Mouse (Mus musculus) G1E (cell line): ENCODE results near the gene Znrf1. TPM values are rescaled to one million over a fixed set of nuclear protein-coding genes. Genes with fewer than 3 reads are reported as not detected.

Source experiments
- ATAC-seq: 2 replicates; pipeline ENCODE4 v1.8.0; 2016; ENCODE audit warnings: mild to moderate bottlenecking; ENCODE audit not compliant: insufficient number of reproducible peaks, poor library complexity, low FRiP score, severe bottlenecking; ENCODE audit errors: extremely low read depth
- DNase-seq: peaks from one replicate; pipeline ENCODE4 v3.0.0; 2012; ENCODE audit warnings: low spot score
- H3K27me3 ChIP-seq: 2 replicates; pipeline ENCODE4 v1.6.1; 2012; ENCODE audit warnings: mild to moderate bottlenecking, low read length, inconsistent platforms; ENCODE audit not compliant: insufficient read depth
- H3K36me3 ChIP-seq: replicated peaks from 2 replicates; pipeline ENCODE3; 2012; ENCODE audit warnings: mild to moderate bottlenecking, inconsistent platforms
- H3K4me1 ChIP-seq: 2 replicates; pipeline ENCODE4 v1.6.1; 2012; ENCODE audit warnings: low read depth, low read length, inconsistent platforms, mixed read lengths; ENCODE audit not compliant: insufficient read depth
- H3K4me3 ChIP-seq: 2 replicates; pipeline ENCODE4 v1.5.1; 2012; ENCODE audit warnings: low read depth, mild to moderate bottlenecking, inconsistent platforms, low read length, moderate library complexity, mixed read lengths
- H3K9me3 ChIP-seq: replicated peaks from 2 replicates; pipeline ENCODE4 v1.6.1; 2012; ENCODE audit warnings: inconsistent platforms
- CTCF ChIP-seq: IDR thresholded peaks from 2 replicates; pipeline ENCODE4 v1.5.1; 2012; ENCODE audit warnings: low read depth, low read length, inconsistent platforms, mixed read lengths
- GATA1 ChIP-seq: IDR thresholded peaks from 2 replicates; pipeline ENCODE4 v1.6.1; 2012; ENCODE audit warnings: borderline replicate concordance, low read length, inconsistent platforms, mixed read lengths
- GATA2 ChIP-seq: IDR thresholded peaks from 2 replicates; pipeline ENCODE4 v1.6.1; 2012; ENCODE audit warnings: low read depth, low read length, inconsistent platforms, borderline replicate concordance
- POLR2AphosphoS5 ChIP-seq: IDR thresholded peaks from 2 replicates; pipeline ENCODE4 v1.6.1; 2012; ENCODE audit warnings: low read depth, low read length, inconsistent platforms; ENCODE audit not compliant: insufficient replicate concordance
- TAL1 ChIP-seq: conservative IDR thresholded peaks from 2 replicates; pipeline ENCODE4 v1.6.1; 2012; ENCODE audit warnings: low read depth, low read length, inconsistent platforms, mixed read lengths
- polyA plus RNA-seq: library from polyadenylated mRNA; stranded (reverse); fragments of >175 nt; gene quantifications from 2 replicates; pipeline ENCODE4 v1.2.3, GENCODE M21; 2012
- total RNA-seq, 2 experiments: library from RNA; stranded (forward) in 1 of 2; stranded (reverse) in 1 of 2; fragments of 200-1000 nt in 1 of 2; fragments of >200 nt in 1 of 2; fragmentation: Nextera tagmentation in 1 of 2; gene quantifications; 2 replicates each; pipeline ENCODE4 v1.2.3; 2014 to 2017

The Znrf1 gene
- total and polyA plus RNA-seq, 3 experiments, result 22.8 to 62.8 (median 47.6) TPM

GRCm38 (mm10) chr8:111577880-111578533 is 42.1 kb downstream of the Znrf1 start:
- DNase-seq (no peak), ATAC-seq (no peak)
- H3K4me3 ChIP-seq, result no peak overlapping the region
- no peak for TF ChIP-seq TAL1
- TF ChIP-seq GATA2, result no peak
- TF ChIP-seq GATA1, result no peak
- no peak for TF ChIP-seq CTCF
- H3K36me3 ChIP-seq, result peaks cover 52% of the 10 kb centered on the region
- no peaks in the 10 kb centered on the region for H3K9me3 ChIP-seq
- no peaks in the 10 kb centered on the region for H3K27me3 ChIP-seq
- H3K4me1 ChIP-seq, result peaks cover 54% of the 10 kb centered on the region

GRCm38 (mm10) chr8:111579318-111579717 is 43.4 kb downstream of the Znrf1 start:
- no peak for TF ChIP-seq GATA2
- no peak for TF ChIP-seq CTCF
- no peak for TF ChIP-seq POLR2AphosphoS5
- TF ChIP-seq TAL1, result no peak
- no peak for TF ChIP-seq GATA1
- H3K27me3 ChIP-seq, result no peaks in the 10 kb centered on the region

GRCm38 (mm10) chr8:111580306-111580705 is 44.4 kb downstream of the Znrf1 start:
- Histone ChIP-seq H3K9me3 (no peaks in the 10 kb centered on the region), H3K27me3 (no peaks in the 10 kb centered on the region), H3K36me3 (peaks cover 72% of the 10 kb centered on the region), H3K4me1 (peaks cover 48% of the 10 kb centered on the region), H3K4me3 (no peak overlapping the region)
- DNase-seq (no peak), ATAC-seq (no peak)
- TF ChIP-seq GATA2 (no peak), POLR2AphosphoS5 (no peak), TAL1 (no peak), GATA1 (no peak), CTCF (no peak)

More at GRCm38 (mm10) chr8:111579318-111579717, 43.4 kb downstream of the Znrf1 start:
- Histone ChIP-seq H3K4me1 (peaks cover 49% of the 10 kb centered on the region), H3K36me3 (peaks cover 66% of the 10 kb centered on the region), H3K4me3 (no peak overlapping the region), H3K9me3 (no peaks in the 10 kb centered on the region)
- DNase-seq (no peak), ATAC-seq (no peak)

GRCm38 (mm10) chr8:111582386-111582785 is 46.5 kb downstream of the Znrf1 start:
- Histone ChIP-seq H3K27me3 (no peaks in the 10 kb centered on the region), H3K4me3 (no peak overlapping the region), H3K9me3 (no peaks in the 10 kb centered on the region), H3K4me1 (peaks cover 43% of the 10 kb centered on the region), H3K36me3 (peaks cover 58% of the 10 kb centered on the region)
- no peak for TF ChIP-seq TAL1
- TF ChIP-seq CTCF, result no peak
- TF ChIP-seq GATA1, result no peak
- no peak for TF ChIP-seq POLR2AphosphoS5
- TF ChIP-seq GATA2, result no peak
- DNase-seq (no peak), ATAC-seq (no peak)

- Histone ChIP-seq H3K27me3 (no peaks in the 10 kb centered on the region), H3K4me3 (no peak overlapping the region), H3K4me1 (peaks cover 59% of the 10 kb centered on the region), H3K9me3 (no peaks in the 10 kb centered on the region), H3K36me3 (peaks cover 50% of the 10 kb centered on the region)
- no peak for DNase-seq
- TF ChIP-seq GATA1 (no peak), TAL1 (no peak), CTCF (no peak), POLR2AphosphoS5 (no peak), GATA2 (no peak)
- no peak for ATAC-seq
These were observed 49.0 kb downstream of the Znrf1 start for GRCm38 (mm10) chr8:111584946-111585345.

- ATAC-seq, result peak; percentile 87
- peak; percentile 12 for DNase-seq
These were observed 51.7 kb downstream of the Znrf1 start for GRCm38 (mm10) chr8:111587545-111588094.

More at GRCm38 (mm10) chr8:111587545-111588094, 51.7 kb downstream of the Znrf1 start:
- H3K4me1 ChIP-seq, result peaks cover 76% of the 10 kb centered on the region
- H3K4me3 ChIP-seq, result no peak overlapping the region; the same call in 1 of the 2 replicates
- no peaks in the 10 kb centered on the region for H3K27me3 ChIP-seq
- peaks cover 61% of the 10 kb centered on the region for H3K36me3 ChIP-seq
- no peaks in the 10 kb centered on the region for H3K9me3 ChIP-seq
- no peak for TF ChIP-seq CTCF
- TF ChIP-seq POLR2AphosphoS5, result no peak
- no peak for TF ChIP-seq GATA1
- peak; percentile 71 for TF ChIP-seq TAL1
